Mouse (Mus musculus): ENCODE measurements around the gene Zfp385a. TPM values are rescaled to one million over a fixed set of nuclear protein-coding genes. Genes with fewer than 3 reads are reported as not detected.

The Zfp385a gene
- 9.9 and 11.7 TPM in 2 replicates for polyA plus RNA-seq (2012; rRNA removed)

DNA sequence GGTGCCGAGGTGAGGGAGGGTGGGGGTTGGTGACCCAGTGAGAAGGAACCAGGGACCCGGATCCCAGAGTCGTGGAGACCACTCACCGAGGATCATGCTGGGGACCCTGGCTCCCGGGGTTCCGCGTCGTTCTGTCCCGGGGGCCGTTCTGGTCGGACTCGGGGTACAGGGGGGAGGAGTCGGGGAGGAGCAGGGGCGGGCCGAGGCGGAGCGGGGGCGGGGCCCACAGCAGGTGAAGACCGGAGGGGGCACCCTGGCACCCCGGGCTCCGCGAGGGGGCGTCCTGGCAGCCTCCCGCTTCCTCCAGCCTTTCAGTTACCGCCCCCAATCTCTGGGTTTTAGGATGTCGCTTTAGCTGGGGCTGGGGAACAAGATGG lies at the start of gene Zfp385a:
TSS of gene Zfp385a (minus strand) at position 133 of the 377 bp plus-strand sequence.
- TF ChIP-seq POLR2A (IDR thresholded peaks at IDR 0.05; ENCODE audit: borderline replicate concordance, extremely low read depth, low read depth, low read length) (no peak), CTCF (IDR thresholded peaks at IDR 0.05; ENCODE audit: insufficient read depth, low read length) (no peak)
- Histone ChIP-seq H3K4me3 (replicated peaks; ENCODE audit: extremely low read depth, low read depth, low read length) (peak within 1 kb of the TSS; percentile 56), H3K4me1 (ENCODE audit: control insufficient read depth, insufficient read depth, low read length) (0 out of 2 replicates have a peak, but pooled peaks cover 2% of the 10 kb centered on the region)
- DNase-seq: peak; percentile 43
- 2% methylated on average over 26 of the region's 26 CpGs for WGBS

DNA sequence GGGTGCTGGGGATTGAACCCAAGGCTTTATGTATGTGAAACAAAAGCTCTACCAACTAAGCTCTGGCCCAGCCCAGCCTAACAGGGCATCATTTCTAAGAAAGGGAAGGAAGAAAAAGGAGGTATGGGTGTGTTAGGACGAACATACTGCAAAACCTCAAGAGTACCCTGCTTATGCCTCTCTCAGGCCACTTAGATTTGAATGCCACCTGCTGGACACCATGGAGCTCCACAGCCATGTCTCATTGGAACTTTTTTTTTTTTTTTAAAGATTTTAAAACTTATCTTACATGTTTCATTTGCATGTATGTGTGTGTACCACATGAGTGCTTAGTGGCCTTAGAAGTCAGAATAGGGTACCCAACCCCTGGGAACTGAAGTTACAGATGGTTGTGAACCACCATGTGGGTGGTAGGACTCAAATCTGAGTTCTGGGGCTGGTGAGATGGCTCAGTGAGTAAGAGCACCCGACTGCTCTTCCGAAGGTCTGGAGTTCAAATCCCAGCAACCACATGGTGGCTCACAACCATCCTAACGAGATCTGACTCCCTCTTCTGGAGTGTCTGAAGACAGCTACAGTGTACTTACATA lies 48.8 kb upstream of the Zfp385a start:
- H3K4me1 ChIP-seq (ENCODE audit: control insufficient read depth, insufficient read depth, low read length): peaks cover 5% of the 10 kb centered on the region; the same call in 1 of the 2 replicates
- no peak overlapping the region for H3K4me3 ChIP-seq (replicated peaks; ENCODE audit: extremely low read depth, low read depth, low read length)
- WGBS: 43% methylated on average over 4 of the region's 4 CpGs
- no peak for DNase-seq
- peak; percentile 46 for TF ChIP-seq CTCF (IDR thresholded peaks at IDR 0.05; ENCODE audit: insufficient read depth, low read length)
- no peak for TF ChIP-seq POLR2A (IDR thresholded peaks at IDR 0.05; ENCODE audit: borderline replicate concordance, extremely low read depth, low read depth, low read length)

DNA sequence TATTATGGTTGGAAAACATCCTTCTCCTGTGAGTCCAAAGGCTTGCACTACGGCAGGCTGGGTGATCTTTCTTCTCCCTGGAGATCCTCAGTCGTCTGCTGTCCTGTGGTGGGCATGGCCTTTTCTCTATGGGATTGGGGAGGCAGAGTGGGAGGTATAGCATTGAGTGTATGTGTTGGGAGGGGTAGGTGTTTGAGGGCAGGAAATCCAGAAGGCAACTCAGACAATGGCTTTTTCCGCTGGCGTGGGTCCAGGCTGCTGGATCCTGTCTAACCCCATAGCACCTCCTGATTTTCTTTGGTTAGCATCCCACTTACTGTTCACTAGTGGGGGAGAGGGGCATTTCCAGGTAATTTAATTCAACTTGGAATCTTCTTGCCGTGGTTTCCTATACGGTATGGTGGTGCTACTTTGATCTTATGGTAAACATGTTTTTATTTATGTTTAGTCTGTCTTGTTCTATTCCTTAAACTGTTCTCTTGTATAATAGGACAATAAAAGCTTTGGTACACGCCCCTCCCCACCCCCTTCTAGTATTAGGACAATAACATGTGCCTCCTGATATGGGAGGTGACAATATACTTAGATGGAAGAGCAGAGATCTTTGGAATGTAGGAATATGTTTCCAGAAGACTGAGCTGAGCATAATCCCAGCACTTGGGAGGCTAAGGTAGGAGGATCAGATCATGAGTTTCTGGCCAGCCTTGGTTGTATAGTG lies 44.0 kb upstream of the Zfp385a start:
- TF ChIP-seq CTCF (IDR thresholded peaks at IDR 0.05; ENCODE audit: insufficient read depth, low read length) (no peak), POLR2A (IDR thresholded peaks at IDR 0.05; ENCODE audit: borderline replicate concordance, extremely low read depth, low read depth, low read length) (no peak)
- H3K4me1 ChIP-seq (ENCODE audit: control insufficient read depth, insufficient read depth, low read length): peaks cover 13% of the 10 kb centered on the region
- DNase-seq: no peak
- 47% methylated on average over 7 of the region's 7 CpGs for WGBS
- H3K4me3 ChIP-seq (replicated peaks; ENCODE audit: extremely low read depth, low read depth, low read length): peak overlapping the region; percentile 14

DNA sequence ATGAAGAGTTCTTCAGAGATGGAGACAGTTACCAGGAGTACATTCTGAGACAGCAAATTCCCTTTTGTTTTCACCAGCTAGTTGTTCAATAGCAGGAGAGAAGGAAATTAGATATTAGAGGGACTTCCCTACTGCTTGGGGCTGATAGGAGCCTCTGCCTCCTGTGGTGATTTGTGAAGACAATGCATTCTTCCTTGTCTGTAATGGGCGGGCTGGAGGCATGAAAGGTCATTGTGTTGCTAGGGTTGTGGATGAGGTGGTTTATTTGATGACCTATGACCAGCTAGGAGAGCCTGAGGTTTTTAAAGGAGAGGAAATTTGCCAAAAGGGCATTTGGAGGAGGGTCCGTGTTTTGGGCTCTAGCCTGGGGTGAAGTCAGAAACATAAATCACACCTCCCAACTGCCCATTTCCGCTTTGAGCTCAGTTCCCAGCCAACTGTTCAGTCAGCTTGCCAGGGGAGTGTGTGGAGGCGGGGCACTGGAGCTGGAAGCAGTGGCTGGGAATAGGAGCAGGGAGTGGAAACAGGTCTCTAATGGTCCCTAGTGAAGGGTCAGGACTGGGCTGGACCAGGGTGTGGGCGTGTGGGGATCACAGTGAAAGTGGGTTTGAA lies 43.0 kb upstream of the Zfp385a start:
- peak; percentile 56 for DNase-seq
- Histone ChIP-seq H3K4me3 (replicated peaks; ENCODE audit: extremely low read depth, low read depth, low read length) (peak overlapping the region; percentile 29), H3K4me1 (ENCODE audit: control insufficient read depth, insufficient read depth, low read length) (peaks cover 21% of the 10 kb centered on the region)
- 23% methylated on average over 5 of the region's 5 CpGs for WGBS
- TF ChIP-seq CTCF (IDR thresholded peaks at IDR 0.05; ENCODE audit: insufficient read depth, low read length) (no peak), POLR2A (IDR thresholded peaks at IDR 0.05; ENCODE audit: borderline replicate concordance, extremely low read depth, low read depth, low read length) (no peak)

DNA sequence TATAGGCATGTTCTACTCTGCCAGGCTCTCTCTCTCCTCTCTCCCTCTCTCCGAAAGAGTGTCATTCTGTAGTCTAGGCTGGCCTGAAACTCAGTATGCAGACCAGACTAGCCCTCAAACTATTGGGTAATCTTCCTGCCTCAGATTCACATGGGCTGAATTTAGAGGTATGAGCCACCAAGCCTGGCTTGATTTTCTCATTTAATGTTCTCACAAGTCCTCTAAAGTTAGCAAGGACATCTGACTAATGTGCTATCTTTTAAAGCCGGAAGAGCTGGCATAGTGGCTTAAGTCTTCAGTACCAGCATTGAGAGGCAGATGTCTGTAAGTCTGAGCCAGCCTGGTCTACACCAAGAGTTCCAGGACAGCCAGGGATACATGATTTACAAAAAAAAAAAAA lies 42.2 kb upstream of the Zfp385a start:
- WGBS: 61% methylated on average over 2 of the region's 2 CpGs
- TF ChIP-seq CTCF (IDR thresholded peaks at IDR 0.05; ENCODE audit: insufficient read depth, low read length) (no peak), POLR2A (IDR thresholded peaks at IDR 0.05; ENCODE audit: borderline replicate concordance, extremely low read depth, low read depth, low read length) (no peak)
- DNase-seq: no peak
- Histone ChIP-seq H3K4me1 (ENCODE audit: control insufficient read depth, insufficient read depth, low read length) (peaks cover 27% of the 10 kb centered on the region), H3K4me3 (replicated peaks; ENCODE audit: extremely low read depth, low read depth, low read length) (no peak overlapping the region)

DNA sequence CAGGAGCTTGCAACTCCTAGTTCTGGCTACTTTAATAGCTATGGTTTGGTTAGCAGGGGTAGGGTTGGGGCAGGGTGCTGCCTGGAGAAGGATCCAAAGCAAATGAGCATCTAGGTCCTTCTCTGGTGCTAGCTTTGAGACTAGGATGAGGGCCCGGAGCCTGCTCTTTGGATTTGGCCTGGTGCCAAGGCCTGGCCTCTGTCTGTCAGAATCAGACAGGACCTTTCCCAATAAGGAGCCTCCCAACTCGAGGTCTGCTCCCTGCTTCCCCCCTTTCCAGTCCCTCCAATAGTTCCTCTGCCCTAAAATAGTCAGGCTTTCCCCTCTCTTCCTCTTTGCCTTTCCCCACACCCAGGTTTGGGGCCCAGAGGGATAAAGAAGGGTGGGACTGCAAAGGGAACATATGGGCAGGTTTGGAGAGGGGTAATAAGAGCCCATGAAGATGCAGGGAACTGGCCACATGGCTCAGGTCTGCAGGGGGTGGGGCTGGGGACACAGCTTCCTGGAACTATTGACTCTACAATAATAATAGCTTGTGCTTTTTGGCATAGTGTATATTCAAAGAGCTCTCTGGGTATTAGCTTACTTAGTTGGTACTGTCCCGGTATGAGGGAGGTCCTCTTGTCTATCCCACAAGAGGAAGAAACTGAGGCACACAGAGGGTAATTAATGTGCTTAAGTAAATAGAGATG lies 38.9 kb upstream of the Zfp385a start:
- TF ChIP-seq CTCF (IDR thresholded peaks at IDR 0.05; ENCODE audit: insufficient read depth, low read length): no peak
- no peak for TF ChIP-seq POLR2A (IDR thresholded peaks at IDR 0.05; ENCODE audit: borderline replicate concordance, extremely low read depth, low read depth, low read length)
- Histone ChIP-seq H3K4me1 (ENCODE audit: control insufficient read depth, insufficient read depth, low read length) (peaks cover 26% of the 10 kb centered on the region), H3K4me3 (replicated peaks; ENCODE audit: extremely low read depth, low read depth, low read length) (no peak overlapping the region)
- 22% methylated on average over 3 of the region's 3 CpGs for WGBS
- no peak for DNase-seq

DNA sequence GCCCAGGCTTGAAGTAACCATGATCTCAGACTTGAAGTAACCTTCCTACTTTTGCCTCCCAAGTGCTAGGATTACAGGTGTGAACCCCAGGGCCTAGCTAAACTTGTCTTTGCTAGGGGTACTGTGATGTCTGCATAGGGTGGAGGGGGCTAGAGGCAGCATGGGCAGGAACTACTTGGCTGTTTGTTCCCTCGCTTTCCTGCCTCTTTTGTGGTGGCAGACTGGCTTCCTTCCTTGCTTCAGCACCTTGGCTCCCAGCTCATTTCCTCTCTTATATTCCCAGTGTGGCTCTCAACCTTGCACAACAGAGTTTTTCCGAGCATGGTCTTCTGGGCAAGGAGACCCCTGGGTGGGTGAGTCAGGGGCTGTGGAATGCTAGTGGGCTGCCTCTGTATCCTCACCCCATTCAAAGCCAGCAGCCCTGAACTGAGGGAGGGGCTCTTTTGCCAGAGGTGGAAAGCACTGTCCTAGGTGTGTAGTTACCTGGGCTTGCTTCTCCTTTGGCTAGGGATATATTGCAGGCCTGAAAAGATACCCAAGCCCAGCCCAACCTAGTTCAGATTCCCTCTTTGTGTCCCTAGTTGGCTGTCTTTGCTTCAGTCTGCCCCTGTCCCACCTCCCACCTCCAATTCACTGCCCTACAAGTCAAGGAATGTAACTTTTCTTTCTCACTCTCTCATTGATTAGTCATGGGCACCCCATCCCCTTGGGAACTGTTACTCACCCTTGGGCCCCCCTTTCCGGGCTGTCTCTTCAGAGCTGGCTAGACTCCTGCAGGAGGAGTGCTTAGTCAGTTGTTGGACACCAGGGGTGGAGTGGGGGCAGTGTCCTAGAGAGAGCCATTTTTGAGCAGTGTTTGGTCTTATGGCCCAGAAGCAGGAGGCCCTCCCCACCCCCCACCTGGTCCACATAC lies 38.1 kb upstream of the Zfp385a start:
- no peak for DNase-seq
- no peak overlapping the region for H3K4me3 ChIP-seq (replicated peaks; ENCODE audit: extremely low read depth, low read depth, low read length)
- WGBS: 42% methylated on average over 3 of the region's 3 CpGs
- TF ChIP-seq POLR2A (IDR thresholded peaks at IDR 0.05; ENCODE audit: borderline replicate concordance, extremely low read depth, low read depth, low read length) (no peak), CTCF (IDR thresholded peaks at IDR 0.05; ENCODE audit: insufficient read depth, low read length) (no peak)
- H3K4me1 ChIP-seq (ENCODE audit: control insufficient read depth, insufficient read depth, low read length): peaks cover 21% of the 10 kb centered on the region

DNA sequence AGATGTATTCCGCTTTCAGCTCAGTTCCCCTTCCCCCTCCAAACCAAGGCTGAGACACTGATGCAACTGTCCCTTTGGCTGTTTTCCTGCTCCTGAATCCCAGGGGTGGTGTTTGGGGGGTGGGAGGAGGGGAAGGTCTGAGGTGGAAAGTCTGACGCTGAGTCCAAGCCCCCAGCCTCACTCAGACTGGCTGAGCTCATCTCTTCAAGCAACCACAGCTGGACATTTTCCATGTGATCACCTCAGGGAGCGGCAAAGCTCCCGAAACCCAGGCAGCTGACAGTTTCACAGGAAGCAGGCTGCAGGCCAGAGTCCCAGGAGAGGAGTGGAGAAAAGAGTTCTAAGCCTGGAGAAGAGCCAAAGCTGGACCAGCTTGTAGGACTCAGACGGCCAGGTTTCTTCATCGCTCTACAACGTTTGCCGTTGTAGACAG lies 37.0 kb upstream of the Zfp385a start:
- Histone ChIP-seq H3K4me1 (ENCODE audit: control insufficient read depth, insufficient read depth, low read length) (peaks cover 17% of the 10 kb centered on the region), H3K4me3 (replicated peaks; ENCODE audit: extremely low read depth, low read depth, low read length) (no peak overlapping the region)
- no peak for DNase-seq
- WGBS: 39% methylated on average over 8 of the region's 8 CpGs
- TF ChIP-seq POLR2A (IDR thresholded peaks at IDR 0.05; ENCODE audit: borderline replicate concordance, extremely low read depth, low read depth, low read length) (no peak), CTCF (IDR thresholded peaks at IDR 0.05; ENCODE audit: insufficient read depth, low read length) (no peak)
